Mouse (Mus musculus) liver, embryonic 14.5 days (tissue): ENCODE data around the gene Cabs1.

Experiments
- CTCF ChIP-seq: IDR thresholded peaks from 2 replicates; pipeline ENCODE4 v1.5.1; 2016; ENCODE audit warnings: antibody characterized with exemption, low read depth, control low read depth
- EP300 ChIP-seq: IDR thresholded peaks from 2 replicates; pipeline ENCODE4 v1.6.1; 2016; ENCODE audit warnings: antibody characterized with exemption, low read depth

DNA sequence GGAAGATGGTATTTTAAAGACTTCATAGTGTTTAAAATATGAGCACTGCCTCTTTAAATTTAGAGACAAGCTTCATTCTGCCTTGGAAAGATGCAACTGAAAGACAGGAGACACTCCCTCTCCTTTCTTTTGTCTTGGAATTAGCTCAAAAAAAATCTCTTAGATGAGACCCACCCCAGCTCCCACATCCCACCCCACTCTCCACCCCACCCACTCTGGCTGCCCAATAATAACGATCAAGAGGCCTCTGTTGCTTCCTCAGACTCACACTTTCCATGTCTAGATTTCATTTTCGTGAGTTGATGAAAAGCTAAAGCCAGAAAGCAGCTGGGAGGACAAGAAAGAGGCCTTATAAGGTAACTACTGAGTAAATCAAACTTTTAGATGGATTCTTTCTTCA is 10.0 kb upstream of the Cabs1 start, which contains the start of the genes 2310003L06Rik and Gm28434:
- no peak for TF ChIP-seq CTCF
- TF ChIP-seq EP300, result no peak
